In genomic region chr3:142439591-142440093, GRCm38 (mm10) we compare ENCODE assay signal across 8 mouse cellular contexts. TPM values are rescaled to one million over a fixed set of nuclear protein-coding genes. Genes with fewer than 3 reads are reported as not detected.
DNase-seq lines count a peak whose midpoint lies in the region; ATAC-seq and TF ChIP-seq lines count a peak whose summit lies in the region.

No protein-coding gene starts in this region.

- peak; percentile 10 for DNase-seq in urinary bladder, postnatal 25 days (ENCODE audit: low spot score)
- DNase-seq in urinary bladder, postnatal 4 days (ENCODE audit: low spot score in 2 of 2): no peak
- peak; percentile 63 to 70 for DNase-seq in kidney, postnatal 36 days
- no peak for DNase-seq in left cerebral cortex, adult 2 months (ENCODE audit: extremely low spot score in 1 of 2, low spot score in 2 of 2)
- no peak for DNase-seq in midbrain, embryonic 14.5 days

- 9% methylated on average over 7 of the region's 7 CpGs for WGBS in heart, embryonic 12.5 days
- WGBS in stomach, embryonic 16.5 days: 36% methylated on average over 7 of the region's 7 CpGs
- WGBS in midbrain, embryonic 13.5 days: 45% methylated on average over 7 of the region's 7 CpGs
- 37% methylated on average over 7 of the region's 7 CpGs for WGBS in midbrain, embryonic 14.5 days

- no peaks in the 10 kb centered on the region for H3K36me3 ChIP-seq in heart, embryonic 12.5 days
- H3K36me3 ChIP-seq in stomach, embryonic 16.5 days (ENCODE audit: control insufficient read depth, insufficient read depth, low read length): no peaks in the 10 kb centered on the region
- H3K36me3 ChIP-seq in midbrain, embryonic 13.5 days: no peaks in the 10 kb centered on the region
- H3K36me3 ChIP-seq in midbrain, embryonic 14.5 days (ENCODE audit: control insufficient read depth, insufficient read depth, low read length): no peaks in the 10 kb centered on the region

- H3K4me3 ChIP-seq in heart, embryonic 12.5 days: no peak overlapping the region
- H3K4me3 ChIP-seq in stomach, embryonic 16.5 days (replicated peaks; ENCODE audit: low read length): no peak overlapping the region
- no peak overlapping the region for H3K4me3 ChIP-seq in left cerebral cortex, adult 2 months
- no peak overlapping the region for H3K4me3 ChIP-seq in midbrain, embryonic 13.5 days (replicated peaks)
- no peak overlapping the region for H3K4me3 ChIP-seq in midbrain, embryonic 14.5 days (replicated peaks; ENCODE audit: low read depth, low read length)

- H3K4me2 ChIP-seq in heart, embryonic 12.5 days: peak overlapping the region; percentile 37
- no peak overlapping the region for H3K4me2 ChIP-seq in stomach, embryonic 16.5 days (ENCODE audit: low read depth, low read length)
- H3K4me2 ChIP-seq in midbrain, embryonic 13.5 days (replicated peaks): no peak overlapping the region
- H3K4me2 ChIP-seq in midbrain, embryonic 14.5 days (ENCODE audit: low read length): no peak overlapping the region

- H3K9ac ChIP-seq in heart, embryonic 12.5 days: no peak overlapping the region
- H3K9ac ChIP-seq in stomach, embryonic 16.5 days (ENCODE audit: low read length): no peak overlapping the region
- no peak overlapping the region for H3K9ac ChIP-seq in midbrain, embryonic 13.5 days (replicated peaks)
- no peak overlapping the region for H3K9ac ChIP-seq in midbrain, embryonic 14.5 days (replicated peaks; ENCODE audit: low read length)

- peaks cover 44% of the 10 kb centered on the region for H3K4me1 ChIP-seq in heart, embryonic 12.5 days (replicated peaks)
- peaks cover 4% of the 10 kb centered on the region for H3K4me1 ChIP-seq in stomach, embryonic 16.5 days (ENCODE audit: control insufficient read depth, insufficient read depth, low read length)
- H3K4me1 ChIP-seq in midbrain, embryonic 13.5 days (replicated peaks): peaks cover 5% of the 10 kb centered on the region; the same call in 1 of the 2 replicates
- no peaks in the 10 kb centered on the region for H3K4me1 ChIP-seq in midbrain, embryonic 14.5 days (ENCODE audit: control insufficient read depth, insufficient read depth, low read length)

- intact Hi-C loops in left cerebral cortex, adult 2 months (cut with DNase I): loop anchor here (5.0 kb wide), 1 partner anchor 42 kb away; the partner anchor contains the start of gene Pdlim5

- no peaks in the 10 kb centered on the region for H3K27me3 ChIP-seq in heart, embryonic 12.5 days (replicated peaks)
- H3K27me3 ChIP-seq in stomach, embryonic 16.5 days (ENCODE audit: control insufficient read depth, insufficient read depth, low read length): no peaks in the 10 kb centered on the region
- no peaks in the 10 kb centered on the region; the same call in 1 of the 2 replicates for H3K27me3 ChIP-seq in midbrain, embryonic 13.5 days
- H3K27me3 ChIP-seq in midbrain, embryonic 14.5 days (ENCODE audit: control insufficient read depth, insufficient read depth, low read length): no peaks in the 10 kb centered on the region

- no peaks in the 10 kb centered on the region for H3K9me3 ChIP-seq in heart, embryonic 12.5 days (replicated peaks)
- H3K9me3 ChIP-seq in stomach, embryonic 16.5 days (replicated peaks; ENCODE audit: control insufficient read depth, low read length): no peaks in the 10 kb centered on the region
- no peaks in the 10 kb centered on the region for H3K9me3 ChIP-seq in midbrain, embryonic 13.5 days
- no peaks in the 10 kb centered on the region for H3K9me3 ChIP-seq in midbrain, embryonic 14.5 days (ENCODE audit: control insufficient read depth, low read length)

- ATAC-seq in heart, embryonic 12.5 days (ENCODE audit: insufficient number of reproducible peaks, low FRiP score): peak; percentile 78
- peak; percentile 61; the same call in 1 of the 2 replicates for ATAC-seq in stomach, embryonic 16.5 days (ENCODE audit: insufficient read depth, low FRiP score)
- ATAC-seq in midbrain, embryonic 13.5 days: no peak
- ATAC-seq in midbrain, embryonic 14.5 days (ENCODE audit: low FRiP score, low TSS enrichment): no peak

- peak overlapping the region; percentile 97 for H3K27ac ChIP-seq in heart, embryonic 12.5 days (ENCODE audit: poor library complexity, severe bottlenecking)
- no peak overlapping the region for H3K27ac ChIP-seq in stomach, embryonic 16.5 days (ENCODE audit: low read length)
- H3K27ac ChIP-seq in left cerebral cortex, adult 2 months: no peak overlapping the region
- H3K27ac ChIP-seq in midbrain, embryonic 13.5 days: no peak overlapping the region
- H3K27ac ChIP-seq in midbrain, embryonic 14.5 days (replicated peaks; ENCODE audit: low read depth, low read length): no peak overlapping the region

- TF ChIP-seq CTCF in left cerebral cortex, adult 2 months (IDR thresholded peaks at IDR 0.05): no peak

RNA-seq across cellular contexts. Expression of gene Pdlim5, which starts 44.1 kb away (rescaled TPM):
- 218 and 224 TPM in 2 replicates for polyA plus RNA-seq in heart, embryonic 12.5 days (2016; fragmentation: Nextera tagmentation; extraction: Ambion mirVana)
- polyA plus RNA-seq in stomach, embryonic 16.5 days (2015; fragmentation: Nextera tagmentation; extraction: Ambion mirVana): 54.9 and 64.2 TPM in 2 replicates
- total RNA-seq in left cerebral cortex, adult 2 months (2021): 10 to 100 TPM; 21.3 to 23.4 TPM
- 11.6 and 12.4 TPM in 2 replicates for polyA plus RNA-seq in midbrain, embryonic 13.5 days (2015; fragmentation: Nextera tagmentation; extraction: Ambion mirVana)
- polyA plus RNA-seq in midbrain, embryonic 14.5 days (2014; fragmentation: Nextera tagmentation; extraction: Ambion mirVana): 11.8 and 14.3 TPM in 2 replicates

RNA-seq across cellular contexts. Expression of gene Gbp5, which starts 54.1 kb away (rescaled TPM):
- 0.06 and 0.09 TPM in 2 replicates for polyA plus RNA-seq in heart, embryonic 12.5 days (2016; fragmentation: Nextera tagmentation; extraction: Ambion mirVana)
- 0.10 and 0.15 TPM in 2 replicates for polyA plus RNA-seq in stomach, embryonic 16.5 days (2015; fragmentation: Nextera tagmentation; extraction: Ambion mirVana)
- 1 to 10 TPM; 1.6 to 2.0 TPM for total RNA-seq in left cerebral cortex, adult 2 months (2021)
- 0.07 TPM in 1 of 2 replicates, not detected in the other for polyA plus RNA-seq in midbrain, embryonic 13.5 days (2015; fragmentation: Nextera tagmentation; extraction: Ambion mirVana)
- polyA plus RNA-seq in midbrain, embryonic 14.5 days (2014; fragmentation: Nextera tagmentation; extraction: Ambion mirVana): 0.26 TPM in 1 of 2 replicates, not detected in the other

Comparison
In these comparisons a context has a peak if more than half of its experiments do, and no peak if none do; other contexts are left out.
1. DNase-seq: peak in urinary bladder, postnatal 25 days (single experiment) and kidney, postnatal 36 days (2 of 2); none in urinary bladder, postnatal 4 days (0 of 2), left cerebral cortex, adult 2 months (0 of 2) and midbrain, embryonic 14.5 days (single experiment).
2. ATAC-seq: peak in heart, embryonic 12.5 days (single experiment) and stomach, embryonic 16.5 days (single experiment); none in midbrain, embryonic 13.5 days (single experiment) and midbrain, embryonic 14.5 days (single experiment).